Mouse (Mus musculus): ENCODE results near the gene Ydjc.

- no peak for TF ChIP-seq CTCF (IDR thresholded peaks at IDR 0.05; ENCODE audit: borderline replicate concordance, control insufficient read depth, extremely low read depth, insufficient read depth, low read length, poor library complexity)
- TF ChIP-seq POLR2A (IDR thresholded peaks at IDR 0.05; ENCODE audit: control insufficient read depth, extremely low read depth, insufficient read depth, low read length, poor library complexity), result no peak
Measured at GRCm38 (mm10) chr16:17102630-17103220, 41.7 kb upstream of the Ydjc start.
